Mouse (Mus musculus): ENCODE results near the gene Hectd1. TPM values are rescaled to one million over a fixed set of nuclear protein-coding genes. Genes with fewer than 3 reads are reported as not detected.

The Hectd1 gene
- polyA plus RNA-seq, 1 experiment from 2014 or later = 31.1 TPM

Other genes with a start within 250 kb of the Hectd1 start
- 0.89 and 0.93 TPM in 2 replicates for gene Coch, start 236.2 kb downstream of the Hectd1 start, polyA plus RNA-seq (2015; fragmentation: Nextera tagmentation; extraction: Ambion mirVana)
- gene Ap4s1, start 138.5 kb downstream of the Hectd1 start, polyA plus RNA-seq (2015; fragmentation: Nextera tagmentation; extraction: Ambion mirVana) = 26.9 and 28.0 TPM in 2 replicates
- 32.8 TPM in 2 replicates for gene Strn3, start 137.6 kb downstream of the Hectd1 start, polyA plus RNA-seq (2015; fragmentation: Nextera tagmentation; extraction: Ambion mirVana)
- 8.2 and 10.2 TPM in 2 replicates for gene Heatr5a, start 141.8 kb upstream of the Hectd1 start, polyA plus RNA-seq (2015; fragmentation: Nextera tagmentation; extraction: Ambion mirVana)
- 24.8 and 26.5 TPM in 2 replicates for gene Dtd2, start 177.0 kb upstream of the Hectd1 start, polyA plus RNA-seq (2015; fragmentation: Nextera tagmentation; extraction: Ambion mirVana)
- not detected in 2 replicates for gene Gpr33, start 198.5 kb upstream of the Hectd1 start, polyA plus RNA-seq (2015; fragmentation: Nextera tagmentation; extraction: Ambion mirVana)